Mouse (Mus musculus) right cerebral cortex, postnatal 25 days (tissue): ENCODE data around the gene Actb.

ENCODE experiments used
- DNase-seq: peaks from one replicate; pipeline ENCODE4 v3.0.0; 2022

The Actb gene

DNA sequence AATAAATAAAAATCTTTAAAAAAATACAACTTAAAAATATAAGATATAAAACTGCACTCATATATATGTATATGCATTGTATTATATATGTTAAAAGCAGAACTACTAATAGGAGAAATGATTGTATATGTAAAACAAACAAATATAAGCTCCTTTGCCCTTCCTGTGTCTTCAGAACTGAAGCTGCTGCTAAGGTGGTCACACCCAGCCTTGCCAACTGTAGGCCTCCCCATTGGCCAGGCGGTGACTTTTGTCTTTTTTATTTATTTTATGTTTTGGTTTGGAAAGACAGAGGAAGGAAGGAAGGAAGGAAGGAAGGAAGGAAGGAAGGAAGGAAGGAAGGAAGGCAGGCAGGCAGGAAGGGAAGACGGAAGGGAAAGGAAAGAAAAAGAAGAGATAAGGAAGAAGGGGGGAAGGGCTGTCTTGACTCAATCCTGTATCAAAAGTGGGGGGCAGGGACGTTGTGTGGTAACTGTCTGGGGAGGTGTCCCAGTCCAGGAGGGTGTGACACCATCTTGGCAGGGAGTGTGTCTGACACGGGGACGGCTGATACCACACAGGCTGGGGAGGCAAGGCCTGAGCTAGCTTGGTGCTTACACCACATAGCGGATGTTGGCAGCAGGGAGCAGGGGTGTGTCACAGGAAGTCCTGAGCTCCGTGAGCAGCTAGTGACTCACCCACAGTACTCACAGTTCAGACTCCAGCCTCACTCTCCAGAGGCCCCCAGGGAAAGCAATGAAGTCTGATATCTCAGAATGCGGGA is 13.9 kb upstream of the Actb start:
- no peak for DNase-seq

DNA sequence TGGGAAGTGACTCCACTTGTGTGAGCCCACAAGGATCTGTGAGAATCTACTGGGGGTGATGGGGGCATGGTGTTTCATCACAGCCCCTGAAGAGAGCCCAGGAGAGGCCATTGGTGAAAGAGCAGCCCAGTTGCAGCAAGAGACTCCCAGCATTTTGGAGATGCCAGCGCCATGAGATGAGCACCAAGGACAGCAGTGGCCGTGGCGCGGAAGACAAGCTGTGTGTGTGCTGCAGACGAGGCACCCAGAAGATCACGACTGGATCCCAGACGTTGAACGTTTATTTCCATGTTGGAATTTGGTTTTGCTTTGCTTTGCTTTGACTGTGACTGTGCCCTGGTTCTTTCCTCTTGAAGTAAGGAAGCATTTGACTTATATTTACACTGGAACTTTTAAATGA is 10.8 kb upstream of the Actb start:
- DNase-seq, result no peak

DNA sequence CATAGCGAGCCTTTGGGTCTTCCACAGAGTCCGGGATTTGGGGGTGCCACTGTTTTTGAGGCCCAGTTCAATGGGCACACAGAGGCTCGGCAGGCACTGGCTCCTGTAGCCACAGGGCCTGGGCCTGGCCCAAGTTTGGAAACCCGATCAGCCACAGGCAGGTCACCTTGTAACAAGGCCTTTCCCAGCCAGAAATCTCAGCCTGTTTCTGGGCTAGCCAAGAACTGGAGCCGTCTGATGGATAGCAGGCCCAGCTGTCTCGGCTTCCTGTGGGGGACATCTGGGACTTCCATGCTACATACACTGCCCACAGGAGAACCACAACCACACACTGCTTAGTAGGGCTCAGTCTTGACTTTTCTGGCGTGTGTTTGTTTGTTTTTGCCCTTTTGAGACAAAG is 10.0 kb upstream of the Actb start:
- DNase-seq, result no peak

DNA sequence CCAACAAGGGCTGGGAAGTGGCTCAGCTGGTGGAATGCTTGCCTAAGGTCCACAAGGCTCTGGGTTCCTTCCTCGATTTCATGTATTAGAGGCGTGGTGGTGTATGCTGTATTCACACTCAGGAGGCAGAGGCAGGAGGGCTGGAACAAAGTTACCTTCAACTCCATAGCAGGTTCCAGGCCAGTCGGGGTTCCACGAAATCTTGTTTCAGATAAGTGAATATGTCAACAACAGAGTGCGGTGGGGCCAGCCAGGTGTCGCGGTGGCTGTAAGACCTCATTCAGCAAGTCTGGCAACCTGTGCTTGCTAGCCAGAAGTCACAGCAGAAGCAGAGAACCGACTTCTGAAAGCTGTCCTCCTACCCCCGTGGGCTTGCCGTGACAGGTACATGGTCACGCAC is 8.7 kb upstream of the Actb start:
- DNase-seq, result no peak

DNA sequence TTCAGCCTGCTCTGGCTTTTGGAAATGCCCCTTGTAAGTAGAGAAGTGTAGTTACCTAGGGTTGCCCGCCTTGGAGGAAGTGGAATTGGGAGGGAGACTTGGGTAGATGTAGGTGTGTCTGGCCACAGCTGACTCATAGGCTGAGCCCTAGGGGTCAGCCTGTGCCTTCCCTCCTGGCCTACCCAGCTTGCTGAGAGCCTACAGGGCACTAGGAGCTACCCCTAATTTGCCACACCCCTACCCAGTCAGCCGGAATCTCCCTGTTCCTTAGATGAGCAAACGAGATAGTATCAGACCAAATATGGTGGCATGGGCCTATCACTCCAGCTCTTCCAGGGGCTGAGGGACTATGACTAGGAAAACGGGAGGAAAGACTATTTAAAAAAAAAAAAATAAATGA is 6.2 kb upstream of the Actb start:
- no peak for DNase-seq

DNA sequence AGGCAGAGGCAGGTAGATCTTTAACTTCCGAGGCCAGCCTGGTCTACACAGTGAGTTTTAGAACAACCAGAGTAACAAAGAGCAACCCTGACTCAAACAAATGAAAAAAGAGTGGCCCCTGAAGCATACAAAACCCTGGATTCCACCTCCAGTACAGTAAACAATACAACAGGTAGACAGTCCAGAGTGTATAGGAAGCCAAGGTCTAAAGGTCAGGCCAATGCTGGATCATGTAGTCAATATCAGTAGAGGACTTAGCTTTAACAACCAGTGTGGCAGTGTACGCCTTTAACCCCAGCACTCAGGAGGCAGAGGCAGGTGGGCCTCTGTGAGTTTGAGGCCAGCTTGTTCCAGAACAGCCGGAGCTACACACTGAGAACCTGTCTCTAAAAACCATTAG is 5.8 kb upstream of the Actb start:
- no peak for DNase-seq

DNA sequence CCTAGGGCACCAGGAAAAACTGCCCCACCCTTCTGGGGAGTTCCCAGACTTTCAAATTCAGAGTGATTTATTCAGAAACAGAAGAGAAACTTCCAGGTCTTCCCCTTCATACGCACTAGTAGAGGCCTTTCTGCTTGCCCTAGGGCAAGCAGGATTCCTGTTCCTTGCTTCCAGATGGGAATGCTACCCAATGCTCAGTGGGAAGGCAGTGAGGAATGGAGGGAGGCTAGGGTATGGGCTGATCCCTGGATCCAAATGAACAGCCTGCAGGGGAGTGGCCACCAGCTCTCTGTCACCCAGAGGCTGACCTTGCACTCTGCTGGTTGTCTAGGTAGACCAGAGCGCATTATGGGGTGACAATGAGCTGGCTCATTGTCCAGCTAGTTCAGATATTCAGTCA is 5.1 kb upstream of the Actb start:
- DNase-seq, result no peak

DNA sequence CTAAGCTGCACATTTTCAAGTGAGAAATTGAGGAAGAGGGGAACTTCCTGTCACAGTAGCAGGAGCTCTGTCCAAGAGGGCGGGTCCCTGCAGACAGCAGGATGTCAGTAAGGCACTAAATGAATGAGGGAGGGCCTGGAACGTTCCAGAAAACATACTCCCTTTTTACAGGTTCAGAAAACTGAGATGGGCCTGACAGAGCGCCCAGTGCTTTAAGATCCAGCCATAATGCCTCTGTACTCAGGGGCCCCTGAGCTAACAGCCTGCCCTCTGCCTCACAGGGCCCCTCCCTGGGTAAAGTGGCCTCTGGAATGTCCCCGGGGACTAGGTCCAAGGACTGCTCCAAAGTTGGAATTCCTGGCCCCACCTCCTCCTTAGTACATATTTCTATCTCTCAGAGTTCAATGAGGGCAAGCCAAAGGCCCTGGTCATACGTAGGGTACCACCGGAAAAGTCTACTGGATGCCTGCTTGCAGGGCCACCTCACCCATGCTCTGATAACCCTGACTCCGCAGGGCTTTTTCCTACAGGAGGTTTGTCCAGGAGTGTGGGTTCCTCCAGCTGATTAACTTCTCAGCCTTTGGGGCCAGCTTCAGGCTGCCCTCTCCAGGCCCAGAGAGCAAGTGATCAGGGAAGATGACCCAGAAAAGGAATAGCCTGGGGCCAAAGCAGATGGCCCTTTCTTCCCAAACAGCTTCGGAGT is 3.2 kb upstream of the Actb start:
- DNase-seq, result no peak

DNA sequence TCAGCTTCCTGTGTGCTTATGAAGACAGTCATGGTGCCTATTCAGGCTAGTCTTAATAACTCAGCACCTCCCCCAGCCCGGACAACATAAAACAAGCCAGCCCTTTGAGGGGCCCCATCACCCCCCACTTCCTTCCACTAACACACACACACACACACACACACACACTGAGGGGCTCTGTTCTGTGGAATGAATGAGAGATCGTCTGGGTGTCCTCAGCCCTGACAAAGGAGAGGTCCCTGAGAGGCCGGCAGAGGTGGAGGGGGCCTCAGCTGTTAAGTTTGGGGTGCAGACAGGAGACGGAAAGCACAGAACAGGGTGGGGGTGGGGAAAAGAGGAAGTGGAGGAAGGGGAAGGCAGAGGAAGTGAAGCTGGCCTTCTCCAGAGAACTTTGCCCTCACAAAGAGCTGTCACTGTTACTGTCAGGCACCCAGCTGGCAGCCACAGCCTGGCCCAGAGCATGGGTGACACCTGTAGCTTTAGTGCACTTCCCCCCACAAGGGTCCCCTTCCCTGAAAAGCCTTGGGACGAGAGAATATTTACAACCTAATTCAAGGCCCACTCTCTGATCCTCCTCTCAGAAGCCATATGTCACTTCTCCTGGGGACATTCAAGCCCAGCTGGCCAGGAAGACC is 2.5 kb upstream of the Actb start:
- no peak for DNase-seq

DNA sequence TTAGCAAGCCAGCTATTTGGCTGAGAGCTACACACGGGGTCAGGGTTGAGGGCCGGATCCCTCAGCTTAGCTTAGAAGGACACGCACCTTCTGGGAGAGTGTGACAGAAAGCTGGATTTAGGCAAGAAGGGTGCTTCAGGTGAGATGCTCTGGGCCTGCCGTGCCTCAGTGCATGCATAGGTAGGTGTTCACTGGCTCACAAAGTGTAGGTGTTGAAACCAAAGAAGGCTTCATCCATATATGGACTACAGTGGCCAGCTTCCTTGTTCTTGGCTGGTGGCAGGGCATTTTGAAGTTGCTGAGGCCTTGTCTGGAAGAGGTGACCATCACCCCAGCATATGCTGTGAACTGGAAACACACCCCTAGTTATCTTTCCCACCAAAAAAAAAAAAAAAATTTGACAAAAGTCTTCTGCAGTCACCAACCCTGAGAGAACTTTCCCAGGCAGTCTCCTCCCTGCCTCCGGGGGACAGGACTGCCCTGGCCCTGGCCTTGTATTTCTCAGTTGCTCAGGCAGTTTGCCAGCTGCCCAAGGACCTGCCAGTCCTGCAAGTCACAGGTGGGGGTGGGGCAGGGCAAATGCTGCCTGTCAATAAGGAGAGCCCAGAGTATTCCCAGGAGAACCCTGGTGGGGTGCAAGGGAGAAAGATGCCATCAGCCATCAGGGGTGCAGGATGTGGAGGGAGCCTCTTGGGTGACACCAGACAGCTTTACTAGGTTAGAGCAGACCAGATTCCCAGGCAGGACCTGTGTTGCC is 1.4 kb upstream of the Actb start:
- no peak for DNase-seq

DNA sequence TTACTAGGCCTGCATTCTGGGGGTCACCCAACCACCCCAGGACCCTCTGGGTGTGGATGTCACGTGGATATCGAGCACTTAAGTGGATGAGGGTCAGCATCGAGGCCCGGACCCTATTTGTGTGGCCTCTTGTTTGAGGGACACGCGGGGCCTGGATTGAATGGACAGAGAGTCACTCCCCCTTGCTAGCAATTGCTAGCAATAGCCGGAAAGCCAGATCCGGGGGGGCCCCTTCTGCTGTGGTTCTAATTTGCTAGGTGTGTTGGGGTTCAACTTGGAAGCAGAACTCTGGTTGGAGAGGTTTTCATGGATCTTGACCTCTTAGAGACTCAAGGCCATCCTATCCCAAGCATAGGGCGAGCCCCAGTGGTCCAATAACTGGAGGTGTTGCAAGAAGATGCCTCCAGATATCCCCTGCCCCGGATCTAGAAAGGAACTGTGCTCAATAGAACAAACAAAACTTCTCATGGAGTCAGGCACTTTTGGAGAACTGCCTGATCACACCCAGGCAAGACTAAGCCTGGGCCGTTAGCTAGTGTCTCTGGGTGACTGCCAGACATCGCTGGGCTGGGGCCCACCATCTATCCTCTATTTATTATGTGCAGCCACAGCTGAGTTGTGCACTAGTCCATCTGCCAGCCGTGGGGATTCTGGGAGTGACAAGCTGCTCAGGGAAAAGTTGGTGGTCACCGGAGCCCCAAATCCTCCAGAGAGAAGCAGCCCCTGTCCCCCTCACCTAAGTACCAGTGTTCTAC is 671 bp upstream of the Actb start:
- DNase-seq, result no peak

DNA sequence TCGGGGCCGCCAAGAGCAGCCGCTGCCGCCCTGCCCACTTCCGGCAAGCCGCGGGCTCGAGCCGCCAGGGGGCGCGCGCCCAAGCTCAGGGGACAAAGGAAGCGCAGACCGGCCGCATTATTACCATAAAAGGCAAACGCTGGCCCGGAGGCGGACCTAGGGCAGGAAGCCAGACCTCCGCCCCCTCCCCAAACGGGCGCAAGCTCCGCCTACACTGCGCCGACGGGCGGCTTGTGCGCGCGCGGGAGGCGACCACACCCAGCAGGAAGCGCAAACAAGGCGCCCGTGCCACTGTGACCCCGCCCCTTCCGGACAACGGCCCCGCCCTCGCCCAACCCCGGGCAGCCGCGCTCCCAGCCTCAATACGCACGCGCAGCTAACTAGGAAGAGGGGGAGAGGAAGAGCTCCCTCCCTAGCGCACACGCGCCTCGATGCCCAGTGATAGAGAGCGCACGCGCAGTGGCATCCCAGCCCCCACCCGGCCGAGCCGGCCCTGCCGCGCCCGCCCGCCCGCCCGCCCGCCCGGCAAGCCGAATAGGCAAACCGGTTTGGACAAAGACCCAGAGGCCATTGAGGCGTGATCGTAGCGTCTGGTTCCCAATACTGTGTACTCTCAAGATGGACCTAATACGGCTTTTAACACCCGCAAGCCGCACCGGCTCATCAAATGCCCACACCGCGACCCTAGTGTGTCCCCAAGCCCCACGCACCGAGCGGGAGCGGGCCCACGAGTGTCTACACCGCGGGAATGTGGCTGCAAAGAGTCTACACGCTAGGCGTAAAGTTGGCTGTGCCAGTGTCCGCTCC is 626 bp downstream of the Actb start:
- DNase-seq, result peak; percentile 99

DNA sequence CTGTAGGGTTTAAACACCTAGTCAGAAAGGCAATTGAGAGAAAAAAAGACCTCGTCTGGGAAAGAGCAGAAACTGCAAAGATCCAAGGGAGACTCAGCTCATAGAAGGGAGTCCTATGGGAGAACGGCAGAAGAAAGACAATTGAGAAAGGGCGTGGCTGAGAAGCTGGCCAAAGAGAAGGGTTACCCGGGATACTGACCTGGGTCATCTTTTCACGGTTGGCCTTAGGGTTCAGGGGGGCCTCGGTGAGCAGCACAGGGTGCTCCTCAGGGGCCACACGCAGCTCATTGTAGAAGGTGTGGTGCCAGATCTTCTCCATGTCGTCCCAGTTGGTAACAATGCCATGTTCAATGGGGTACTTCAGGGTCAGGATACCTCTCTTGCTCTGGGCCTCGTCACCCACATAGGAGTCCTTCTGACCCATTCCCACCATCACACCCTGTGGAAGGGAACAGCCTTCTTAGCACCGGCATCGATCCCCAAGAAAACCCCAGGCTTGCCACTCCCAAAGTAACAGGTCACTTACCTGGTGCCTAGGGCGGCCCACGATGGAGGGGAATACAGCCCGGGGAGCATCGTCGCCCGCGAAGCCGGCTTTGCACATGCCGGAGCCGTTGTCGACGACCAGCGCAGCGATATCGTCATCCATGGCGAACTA is 1.4 kb downstream of the Actb start:
- DNase-seq, result no peak

DNA sequence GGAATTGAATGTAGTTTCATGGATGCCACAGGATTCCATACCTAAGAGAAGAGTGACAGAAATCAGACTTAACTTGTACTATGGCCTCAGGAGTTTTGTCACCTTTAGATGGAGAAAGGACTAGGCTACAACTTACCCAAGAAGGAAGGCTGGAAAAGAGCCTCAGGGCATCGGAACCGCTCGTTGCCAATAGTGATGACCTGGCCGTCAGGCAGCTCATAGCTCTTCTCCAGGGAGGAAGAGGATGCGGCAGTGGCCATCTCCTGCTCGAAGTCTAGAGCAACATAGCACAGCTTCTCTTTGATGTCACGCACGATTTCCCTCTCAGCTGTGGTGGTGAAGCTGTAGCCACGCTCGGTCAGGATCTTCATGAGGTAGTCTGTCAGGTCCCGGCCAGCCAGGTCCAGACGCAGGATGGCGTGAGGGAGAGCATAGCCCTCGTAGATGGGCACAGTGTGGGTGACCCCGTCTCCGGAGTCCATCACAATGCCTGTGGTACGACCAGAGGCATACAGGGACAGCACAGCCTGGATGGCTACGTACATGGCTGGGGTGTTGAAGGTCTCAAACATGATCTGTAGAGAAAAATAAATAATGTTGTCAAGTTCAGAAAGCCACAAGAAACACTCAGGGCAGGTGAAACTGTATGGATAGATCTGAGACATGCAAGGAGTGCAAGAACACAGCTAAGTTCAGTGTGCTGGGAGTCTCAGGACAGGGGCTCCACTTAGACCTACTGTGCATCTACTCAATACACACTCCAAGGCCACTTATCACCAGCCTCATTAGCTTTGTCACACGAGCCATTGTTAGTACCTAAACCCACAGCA is 2.1 kb downstream of the Actb start:
- no peak for DNase-seq

DNA sequence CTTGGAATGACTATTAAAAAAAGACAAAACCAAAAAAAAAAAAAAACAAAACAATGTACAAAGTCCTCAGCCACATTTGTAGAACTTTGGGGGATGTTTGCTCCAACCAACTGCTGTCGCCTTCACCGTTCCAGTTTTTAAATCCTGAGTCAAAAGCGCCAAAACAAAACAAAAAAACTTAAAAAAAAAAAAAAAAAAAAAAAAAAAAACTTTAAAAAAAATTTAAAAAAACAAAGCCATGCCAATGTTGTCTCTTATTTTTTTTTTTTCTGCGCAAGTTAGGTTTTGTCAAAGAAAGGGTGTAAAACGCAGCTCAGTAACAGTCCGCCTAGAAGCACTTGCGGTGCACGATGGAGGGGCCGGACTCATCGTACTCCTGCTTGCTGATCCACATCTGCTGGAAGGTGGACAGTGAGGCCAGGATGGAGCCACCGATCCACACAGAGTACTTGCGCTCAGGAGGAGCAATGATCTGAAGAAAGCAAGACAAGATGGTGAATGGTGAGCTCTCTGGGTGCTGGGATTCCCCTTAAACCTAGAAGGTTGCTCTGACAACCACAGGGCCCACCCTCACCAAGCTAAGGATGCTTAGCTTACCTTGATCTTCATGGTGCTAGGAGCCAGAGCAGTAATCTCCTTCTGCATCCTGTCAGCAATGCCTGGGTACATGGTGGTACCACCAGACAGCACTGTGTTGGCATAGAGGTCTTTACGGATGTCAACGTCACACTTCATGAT is 2.9 kb downstream of the Actb start:
- DNase-seq, result no peak

DNA sequence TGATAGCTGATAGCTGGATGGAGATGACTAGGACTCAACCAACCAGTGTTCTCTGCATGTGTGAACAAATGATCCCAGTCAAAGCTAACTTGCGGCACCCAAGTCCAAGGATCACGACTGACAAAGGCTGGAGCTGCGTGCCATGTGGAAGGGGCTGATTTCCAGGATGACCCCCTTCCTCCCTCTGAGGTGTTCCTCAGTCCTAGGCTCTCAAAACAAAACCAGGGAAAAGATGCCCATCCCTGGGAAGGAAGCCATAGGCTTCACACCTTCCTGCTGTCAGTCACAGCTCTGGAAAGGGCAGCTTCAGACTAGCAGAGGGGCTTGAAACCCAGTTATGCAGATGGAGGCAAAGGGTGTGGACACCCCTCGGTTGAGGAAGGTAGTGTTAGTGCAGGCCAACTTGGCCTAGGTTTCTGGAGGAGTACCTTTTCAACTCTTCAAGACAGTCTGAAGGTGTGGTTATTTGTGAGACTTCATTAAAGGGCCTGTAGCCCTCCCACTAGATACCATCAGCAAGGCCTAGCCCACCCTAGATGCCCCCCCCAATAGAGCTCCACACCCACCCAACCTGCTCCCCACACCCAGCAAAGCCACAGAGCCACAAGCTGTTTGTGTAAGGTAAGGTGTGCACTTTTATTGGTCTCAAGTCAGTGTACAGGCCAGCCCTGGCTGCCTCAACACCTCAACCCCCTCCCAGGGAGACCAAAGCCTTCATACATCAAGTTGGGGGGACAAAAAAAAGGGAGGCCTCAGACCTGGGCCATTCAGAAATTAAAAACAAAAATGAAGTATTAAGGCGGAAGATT is 3.8 kb downstream of the Actb start:
- no peak for DNase-seq

DNA sequence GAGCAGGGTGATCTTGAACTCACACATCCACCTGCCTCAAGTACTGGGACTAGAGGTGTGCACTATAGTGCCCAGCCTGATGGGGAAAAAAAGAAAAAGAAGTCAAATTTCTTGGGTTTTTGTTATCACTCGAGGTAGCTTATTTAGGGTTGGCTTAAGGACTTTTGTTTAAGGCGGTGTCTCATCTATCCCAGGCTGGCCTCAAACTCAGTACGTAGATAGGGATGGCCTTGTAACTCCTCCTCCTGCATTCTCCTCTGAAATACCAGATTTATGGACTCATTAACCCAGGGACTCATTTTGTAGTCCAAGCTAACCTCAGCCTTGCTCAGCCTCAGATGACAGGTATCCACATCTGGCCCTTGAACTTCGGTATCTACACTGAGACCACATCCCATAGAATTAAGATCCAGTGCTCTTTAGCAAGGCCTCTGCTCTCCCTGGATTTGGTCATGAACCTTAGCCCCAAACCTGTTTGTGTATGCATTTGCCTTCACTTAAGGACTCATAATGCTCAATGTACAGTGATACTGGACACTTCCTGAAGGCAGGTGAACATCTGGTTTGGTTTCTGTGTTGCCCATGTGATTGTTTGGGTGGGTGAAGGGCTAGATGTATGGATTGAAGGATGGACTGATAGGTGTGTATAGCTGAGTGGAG is 4.6 kb downstream of the Actb start:
- no peak for DNase-seq

DNA sequence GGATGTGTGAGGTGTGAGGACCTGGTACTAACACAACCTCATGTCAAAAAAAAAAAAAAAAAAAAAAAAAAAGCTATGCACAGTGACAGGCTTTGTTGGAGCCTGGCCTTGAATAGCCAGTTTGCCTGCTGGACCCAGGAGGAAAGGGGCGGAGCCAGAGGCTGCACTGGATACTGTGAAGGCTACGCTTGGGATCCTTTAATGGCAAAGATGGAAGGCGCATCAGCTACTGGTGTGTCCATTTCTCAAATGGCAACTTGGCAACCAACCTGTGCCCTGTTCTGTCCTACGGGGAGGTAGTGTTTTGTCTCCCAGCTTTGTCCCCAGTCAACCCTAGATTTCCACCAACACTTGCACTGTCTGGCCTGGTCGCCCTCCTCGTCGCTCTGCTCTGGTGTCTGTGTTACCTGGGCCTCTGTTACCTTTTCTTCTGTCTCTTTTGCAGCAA is 5.2 kb downstream of the Actb start:
- no peak for DNase-seq
